Mouse (Mus musculus) T-helper 17 cell (primary cell): ENCODE data around the gene Arid1b.

ENCODE experiments used
- in situ Hi-C, 2 experiments: fragments of 300-600 bp; cut with MboI, MseI; formaldehyde crosslinking; loops; 1 replicate in 1 of 2; 2 replicates in 1 of 2; pipeline ENCODE4 v1.15.1; 2025; ENCODE audit warnings: high pct_unique_total_duplicates in 2 of 2

Arid1b gene

DNA sequence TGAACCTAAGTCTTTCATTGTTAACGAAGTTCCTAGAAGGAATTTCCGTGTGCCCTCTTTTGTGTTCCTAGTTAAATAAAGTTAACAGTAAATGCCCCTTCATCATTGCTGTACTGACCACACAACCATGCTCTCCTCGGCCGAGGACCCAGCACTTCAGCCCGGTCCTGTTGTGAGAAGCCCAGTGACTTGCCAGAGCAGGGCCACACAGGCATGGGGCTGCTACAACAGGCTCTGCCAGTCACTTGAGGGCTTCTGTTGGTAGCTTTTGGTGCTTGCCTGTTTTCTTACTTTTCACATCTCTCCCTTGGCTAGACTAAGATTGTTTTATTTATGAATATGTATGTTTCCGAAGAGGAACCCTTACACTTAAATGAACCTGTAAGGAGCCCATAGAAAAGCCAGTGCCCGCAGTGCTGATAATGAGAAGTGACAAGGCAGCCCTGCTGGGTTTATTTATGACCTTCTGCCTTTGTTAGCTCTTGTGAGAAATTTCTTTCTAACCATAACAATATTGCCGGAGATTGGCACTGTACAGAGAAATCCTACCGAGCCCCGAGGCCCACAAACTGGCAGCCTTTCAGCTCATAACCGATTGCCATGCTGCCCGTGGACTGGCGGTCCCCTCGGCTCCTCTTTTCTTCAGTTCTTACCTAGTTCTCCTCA lies 234.0 kb downstream of the Arid1b start:
- in situ Hi-C loops: no loop called here

- in situ Hi-C loops: no loop called here
Observed at GRCm38 (mm10) chr17:5228616-5229250, 234.6 kb downstream of the Arid1b start.

GRCm38 (mm10) chr17:5230063-5230462 lies 235.9 kb downstream of the Arid1b start:
- in situ Hi-C loops: no loop called here

- in situ Hi-C loops: no loop called here
Observed at GRCm38 (mm10) chr17:5232180-5232579, 238.0 kb downstream of the Arid1b start.

DNA sequence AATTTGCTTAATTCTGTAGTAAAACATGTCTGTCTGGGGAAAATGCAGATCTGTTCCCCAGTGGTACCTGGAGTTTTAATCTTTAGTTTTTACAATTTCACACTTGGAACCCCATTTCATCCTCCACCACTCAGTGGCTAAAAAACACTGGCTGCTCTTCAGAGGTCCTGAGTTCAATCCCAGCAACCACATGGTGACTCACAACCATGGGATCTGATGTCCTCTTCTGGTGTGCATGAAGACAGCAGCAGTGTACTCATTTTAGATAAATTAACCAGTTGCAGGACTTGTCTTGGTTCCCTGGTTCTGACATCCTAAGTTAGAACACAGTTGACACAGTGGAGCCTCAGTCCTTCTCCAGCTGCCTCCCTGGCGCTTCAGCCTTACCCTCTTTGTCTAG lies 239.9 kb downstream of the Arid1b start:
- in situ Hi-C loops: no loop called here

GRCm38 (mm10) chr17:5235057-5235456 lies 240.9 kb downstream of the Arid1b start:
- in situ Hi-C loops: no loop called here

- in situ Hi-C loops: no loop called here
Observed at GRCm38 (mm10) chr17:5237765-5238164, 243.6 kb downstream of the Arid1b start.

GRCm38 (mm10) chr17:5238387-5239245 lies 244.5 kb downstream of the Arid1b start:
- in situ Hi-C loops: no loop called here

- in situ Hi-C loops: no loop called here
Observed at GRCm38 (mm10) chr17:5244526-5244925, 250.4 kb downstream of the Arid1b start.

DNA sequence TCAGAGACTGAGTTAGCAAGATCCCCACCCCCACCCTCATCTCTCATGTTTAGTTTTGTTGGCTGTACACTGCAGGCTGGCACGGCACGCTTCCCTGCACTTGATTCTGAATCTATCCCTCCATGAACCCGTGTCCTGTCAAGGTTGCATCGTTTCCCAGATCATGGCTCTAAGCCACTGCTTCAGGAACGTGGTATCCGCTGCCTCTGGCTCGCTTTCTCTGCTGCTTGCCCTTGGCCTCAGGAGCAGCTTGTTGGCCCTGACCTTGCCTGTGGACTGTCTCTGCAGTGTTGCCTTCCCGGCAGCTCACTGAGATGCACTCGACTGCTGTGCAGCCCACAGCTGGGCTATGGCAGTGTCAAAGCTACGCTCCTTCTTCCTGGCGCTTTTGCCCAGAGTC lies 252.6 kb downstream of the Arid1b start:
- in situ Hi-C loops: no loop called here

DNA sequence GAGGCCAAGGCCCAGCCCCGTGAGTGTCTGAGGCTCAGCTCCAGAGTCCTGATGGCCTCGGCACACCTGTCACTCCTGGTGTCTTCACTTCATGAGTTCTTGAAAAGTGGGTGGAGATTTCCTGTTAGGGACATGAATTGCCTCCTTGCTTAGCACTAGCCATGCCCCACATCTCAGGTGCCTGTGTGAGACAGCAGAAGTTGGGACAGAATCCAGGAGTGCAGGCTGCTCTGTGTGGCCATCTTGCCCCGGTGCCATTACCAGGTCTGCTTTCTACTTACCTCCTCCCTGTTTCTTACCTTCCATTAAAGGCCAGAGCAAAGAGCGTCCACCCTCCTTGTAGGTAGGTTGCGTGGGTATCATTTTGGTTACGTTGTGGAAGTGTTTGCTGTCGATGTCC lies 253.1 kb downstream of the Arid1b start:
- in situ Hi-C loops: no loop called here

GRCm38 (mm10) chr17:5247737-5248136 lies 253.6 kb downstream of the Arid1b start:
- in situ Hi-C loops: no loop called here

GRCm38 (mm10) chr17:5248957-5249656 lies 255.0 kb downstream of the Arid1b start:
- in situ Hi-C loops: no loop called here

GRCm38 (mm10) chr17:5249681-5250180 lies 255.6 kb downstream of the Arid1b start:
- in situ Hi-C loops: loop anchor here in 1 of 2 experiments (10.0 kb wide), 1 partner anchor 155 kb away; no protein-coding TSS in a partner anchor

DNA sequence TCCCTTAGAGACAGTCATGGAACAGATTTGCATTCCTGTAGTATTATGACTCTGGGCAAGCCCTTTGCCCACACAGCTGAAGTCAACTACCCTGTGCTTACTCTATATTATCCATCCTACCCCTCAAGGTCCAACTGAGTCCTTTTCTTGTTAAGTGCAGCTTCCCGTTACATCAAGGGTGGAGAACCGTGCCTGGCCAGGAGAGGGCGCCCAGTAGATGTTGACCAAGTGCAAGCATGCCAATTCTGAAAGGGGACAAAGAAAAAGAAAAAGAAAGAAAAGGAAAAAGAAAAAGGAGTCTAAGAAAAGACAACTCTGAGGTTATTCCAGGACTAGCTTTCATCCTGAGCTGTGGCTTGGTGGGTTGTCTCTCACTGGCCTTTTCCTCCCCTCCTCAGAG lies 258.3 kb downstream of the Arid1b start:
- in situ Hi-C loops: loop anchor here in 1 of 2 experiments (10.0 kb wide), 1 partner anchor 152 kb away; no protein-coding TSS in a partner anchor

DNA sequence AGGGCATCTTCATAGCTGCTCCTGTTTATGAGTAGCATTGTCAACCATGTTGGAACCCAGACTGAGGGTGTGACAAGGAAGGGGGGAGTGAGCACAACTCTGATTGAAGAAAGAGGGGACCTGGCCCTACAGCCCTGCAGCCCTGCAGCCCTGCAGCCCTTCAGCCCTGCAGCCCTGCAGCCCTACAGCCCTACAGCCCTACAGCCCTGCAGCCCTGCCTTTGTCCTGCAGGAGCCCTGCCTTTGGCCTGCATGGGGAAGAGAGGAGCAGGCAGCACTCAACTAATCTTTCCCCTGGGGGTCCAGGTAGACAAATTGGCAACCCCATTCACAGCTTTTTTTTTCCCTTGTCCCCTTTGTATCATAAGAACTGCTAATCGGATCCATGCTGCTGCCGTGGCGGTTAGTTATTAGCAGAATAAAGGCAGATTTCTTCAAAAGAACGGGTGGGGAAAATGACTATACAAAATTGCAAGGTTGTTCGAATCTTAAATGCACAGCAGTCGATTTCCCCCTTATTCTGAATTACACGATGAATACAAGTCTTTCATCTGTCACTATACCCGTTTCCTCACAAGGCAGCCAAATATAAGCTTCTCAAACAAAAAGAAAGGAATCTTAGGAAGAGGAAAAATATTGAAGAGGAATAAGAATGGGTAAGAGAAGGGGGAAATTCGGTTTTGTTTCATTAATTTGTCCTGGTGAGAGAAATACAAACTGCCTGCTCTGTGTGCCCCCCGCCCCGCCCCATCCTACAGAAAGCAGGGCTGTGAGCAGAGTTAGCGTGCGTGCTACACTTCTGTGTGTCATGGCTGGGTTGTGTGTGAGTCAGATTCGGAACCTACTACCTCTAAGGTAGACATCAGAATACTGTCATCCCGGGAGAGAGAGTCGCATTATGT lies 260.8 kb downstream of the Arid1b start:
- in situ Hi-C loops: loop anchor here in 1 of 2 experiments (10.0 kb wide), 1 partner anchor 150 kb away; no protein-coding TSS in a partner anchor

GRCm38 (mm10) chr17:5255618-5255933 lies 261.4 kb downstream of the Arid1b start:
- in situ Hi-C loops: loop anchor here in 1 of 2 experiments (10.0 kb wide), 1 partner anchor 149 kb away; no protein-coding TSS in a partner anchor

- in situ Hi-C loops: loop anchor here in 1 of 2 experiments (10.0 kb wide), 1 partner anchor 146 kb away; no protein-coding TSS in a partner anchor
Observed at GRCm38 (mm10) chr17:5258978-5259377, 264.8 kb downstream of the Arid1b start.

- in situ Hi-C loops: no loop called here
Observed at GRCm38 (mm10) chr17:5261131-5261651, 267.1 kb downstream of the Arid1b start.
